Mouse (Mus musculus): ENCODE measurements around the gene Wdtc1.

GRCm38 (mm10) chr4:133330296-133330695 lies 23.0 kb downstream of the Wdtc1 start:
- no peak for TF ChIP-seq CTCF (IDR thresholded peaks at IDR 0.05; ENCODE audit: borderline replicate concordance, extremely low read depth, insufficient read depth, insufficient read length)
- TF ChIP-seq POLR2A (IDR thresholded peaks at IDR 0.05; ENCODE audit: borderline replicate concordance, extremely low read depth, insufficient read depth, insufficient read length, poor library complexity, severe bottlenecking): no peak

Data from brain, embryonic 14.5 days (tissue).